Mouse (Mus musculus): ENCODE results near the gene Lancl1. TPM values are rescaled to one million over a fixed set of nuclear protein-coding genes. Genes with fewer than 3 reads are reported as not detected.
A peak's percentile ranks its signal among the peaks of the same experiment; 100 is the strongest.

Gene Lancl1
- polyA plus RNA-seq, 1 experiment from 2014 or later = 65.0 TPM

DNA sequence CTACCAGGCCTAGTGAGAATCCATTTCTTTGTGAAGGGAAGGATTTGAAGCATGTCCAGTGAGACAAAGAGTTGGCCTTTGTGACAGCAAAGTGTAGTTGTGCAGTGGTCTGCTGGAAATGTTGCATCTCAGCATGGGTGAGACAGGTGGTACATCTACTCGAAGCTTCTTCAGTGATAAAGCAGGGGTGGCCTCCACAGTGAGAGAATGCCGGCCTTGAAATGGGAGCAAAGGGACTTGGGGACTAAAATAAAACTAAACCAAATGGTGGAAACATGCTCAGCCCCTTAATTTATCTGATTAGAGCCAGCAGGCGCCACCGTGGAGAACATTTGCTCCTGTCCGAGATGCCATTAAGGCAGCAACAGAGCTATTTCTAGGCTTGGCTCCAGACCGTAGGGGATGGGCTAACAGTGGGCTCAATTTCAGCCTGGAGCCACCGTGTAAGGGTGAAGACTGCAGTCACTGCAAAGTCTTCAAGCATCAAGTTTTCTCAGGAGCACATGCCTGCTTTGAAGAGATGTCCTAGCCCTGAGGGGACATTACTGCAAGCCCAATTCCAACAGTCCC is 53.5 kb downstream of the Lancl1 start:
- peaks cover 30% of the 10 kb centered on the region for H3K4me1 ChIP-seq
- H3K4me2 ChIP-seq = no peak overlapping the region
- H3K9me3 ChIP-seq = no peaks in the 10 kb centered on the region
- H3K27ac ChIP-seq (replicated peaks) = peak overlapping the region; percentile 58
- ATAC-seq (ENCODE audit: extremely low read depth, insufficient number of reproducible peaks, low FRiP score, low TSS enrichment) = no peak
- H3K4me3 ChIP-seq = no peak overlapping the region
- WGBS = 21% methylated on average over 7 of the region's 7 CpGs
- H3K9ac ChIP-seq = no peak overlapping the region
- H3K27me3 ChIP-seq (replicated peaks) = no peaks in the 10 kb centered on the region
- no peaks in the 10 kb centered on the region for H3K36me3 ChIP-seq

DNA sequence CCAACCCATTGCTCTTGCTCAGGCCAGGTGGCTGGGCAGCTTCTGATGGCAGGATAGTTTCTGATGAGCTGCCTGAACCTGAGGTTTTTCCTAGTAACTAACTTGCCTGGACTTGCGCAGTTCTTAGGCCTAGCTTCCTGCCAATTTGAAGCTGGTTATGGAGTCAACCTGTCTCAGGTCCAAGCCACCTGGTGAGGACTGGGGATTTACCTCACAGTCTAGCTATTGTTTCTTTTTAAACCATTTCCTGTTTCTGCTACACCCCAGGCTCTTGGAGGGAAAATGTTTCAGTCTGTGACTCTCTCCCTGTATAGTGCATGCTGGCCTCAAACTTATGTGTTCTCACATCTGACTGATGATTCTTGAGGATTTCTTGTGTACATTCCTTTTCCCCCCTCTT is 58.5 kb downstream of the Lancl1 start:
- H3K27ac ChIP-seq (replicated peaks) = no peak overlapping the region
- no peak overlapping the region for H3K9ac ChIP-seq
- H3K4me2 ChIP-seq = no peak overlapping the region
- no peaks in the 10 kb centered on the region for H3K27me3 ChIP-seq (replicated peaks)
- no peaks in the 10 kb centered on the region for H3K9me3 ChIP-seq
- ATAC-seq (ENCODE audit: extremely low read depth, insufficient number of reproducible peaks, low FRiP score, low TSS enrichment) = no peak
- 78% methylated on average over 1 of the region's 1 CpGs for WGBS
- H3K36me3 ChIP-seq = no peaks in the 10 kb centered on the region
- peaks cover 11% of the 10 kb centered on the region for H3K4me1 ChIP-seq
- no peak overlapping the region for H3K4me3 ChIP-seq

DNA sequence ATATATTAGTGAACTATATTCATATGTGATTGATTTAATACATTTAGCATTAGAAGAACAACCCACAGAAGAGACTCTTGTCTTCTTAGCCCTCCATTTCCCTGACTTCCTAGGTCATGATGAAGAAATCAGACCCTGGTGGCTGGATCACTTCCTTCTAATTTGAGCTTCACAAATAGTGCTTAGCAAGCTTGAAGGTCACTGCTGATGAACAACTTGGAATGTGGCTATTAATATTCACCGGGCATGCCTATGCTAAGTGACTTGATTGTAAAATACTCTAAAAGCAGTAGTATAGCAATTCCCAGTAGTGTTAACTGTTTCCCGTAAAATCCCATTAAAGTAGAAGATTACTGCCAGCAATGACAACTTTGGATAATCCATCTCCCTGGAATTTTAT is 63.2 kb downstream of the Lancl1 start:
- Histone ChIP-seq H3K27me3 (replicated peaks) (no peaks in the 10 kb centered on the region), H3K4me2 (no peak overlapping the region), H3K9me3 (no peaks in the 10 kb centered on the region), H3K4me1 (peaks cover 8% of the 10 kb centered on the region), H3K4me3 (no peak overlapping the region), H3K9ac (no peak overlapping the region), H3K36me3 (no peaks in the 10 kb centered on the region), H3K27ac (replicated peaks) (no peak overlapping the region)
- no peak for ATAC-seq (ENCODE audit: extremely low read depth, insufficient number of reproducible peaks, low FRiP score, low TSS enrichment)
- 46% methylated on average over 2 of the region's 2 CpGs for whole genome bisulfite sequencing

DNA sequence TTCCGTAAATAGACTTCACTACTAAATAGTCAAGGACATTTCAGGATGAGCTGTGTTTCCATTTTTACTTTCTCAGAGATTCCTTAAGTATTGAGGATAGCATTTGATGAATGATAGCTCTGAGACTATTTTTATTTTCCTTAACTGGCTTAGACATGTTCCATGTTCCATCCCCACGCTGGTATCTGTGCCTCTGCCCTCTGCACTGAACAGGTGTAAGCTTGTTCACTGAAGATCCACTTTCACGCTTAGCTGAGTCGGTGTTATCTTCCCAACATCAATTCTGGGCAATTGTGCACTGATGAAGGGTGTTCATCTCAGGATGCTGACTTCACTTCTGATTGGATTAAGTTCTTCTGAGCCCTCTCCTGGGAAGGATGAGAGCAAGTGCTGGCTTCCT is 73.8 kb downstream of the Lancl1 start:
- WGBS = 51% methylated on average over 4 of the region's 4 CpGs
- H3K4me3 ChIP-seq = no peak overlapping the region
- H3K4me1 ChIP-seq = no peaks in the 10 kb centered on the region; the same call in 1 of the 2 replicates
- H3K4me2 ChIP-seq = no peak overlapping the region
- no peaks in the 10 kb centered on the region for H3K9me3 ChIP-seq
- H3K36me3 ChIP-seq = no peaks in the 10 kb centered on the region
- no peaks in the 10 kb centered on the region for H3K27me3 ChIP-seq (replicated peaks)
- no peak overlapping the region for H3K27ac ChIP-seq (replicated peaks)
- no peak overlapping the region for H3K9ac ChIP-seq
- no peak for ATAC-seq (ENCODE audit: extremely low read depth, insufficient number of reproducible peaks, low FRiP score, low TSS enrichment)

DNA sequence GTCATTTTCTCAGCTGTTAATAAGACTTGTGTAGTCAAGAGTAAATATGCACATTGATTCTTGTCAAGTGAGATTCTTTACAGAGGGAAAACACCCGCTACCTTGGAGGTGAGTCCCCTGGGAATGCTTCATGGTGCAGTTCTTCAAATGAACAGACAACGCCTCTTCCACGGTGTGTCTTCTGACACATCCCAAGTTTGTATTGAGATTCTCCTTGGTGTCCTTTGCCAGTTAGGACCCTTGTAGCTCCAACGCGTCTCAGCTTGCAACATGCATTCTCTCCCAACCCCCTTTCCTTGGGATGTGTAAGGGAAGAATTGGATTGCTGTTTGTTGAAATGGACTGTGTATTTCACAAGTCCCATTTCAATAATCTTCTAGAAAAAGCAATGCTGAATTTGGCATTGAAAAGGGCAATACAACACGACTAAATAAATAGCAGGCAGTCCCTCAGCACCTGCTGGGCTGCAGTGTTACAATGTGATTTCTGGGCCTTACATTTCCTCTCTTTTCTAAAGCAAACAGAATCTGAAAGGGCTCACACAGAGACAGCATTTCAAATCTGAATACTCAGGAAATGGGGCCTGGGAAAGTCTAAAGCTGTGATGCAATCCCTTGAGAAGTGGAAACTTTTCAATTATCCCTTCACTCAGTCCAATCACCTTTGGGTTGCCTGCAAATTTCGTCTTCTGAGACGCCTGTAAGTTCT is 78.0 kb downstream of the Lancl1 start:
- peak overlapping the region; percentile 40; the same call in 1 of the 2 replicates for H3K27ac ChIP-seq (replicated peaks)
- no peaks in the 10 kb centered on the region; the same call in 1 of the 2 replicates for H3K4me1 ChIP-seq
- no peak overlapping the region for H3K4me3 ChIP-seq
- no peaks in the 10 kb centered on the region for H3K36me3 ChIP-seq
- no peak for ATAC-seq (ENCODE audit: extremely low read depth, insufficient number of reproducible peaks, low FRiP score, low TSS enrichment)
- no peaks in the 10 kb centered on the region for H3K27me3 ChIP-seq (replicated peaks)
- no peak overlapping the region for H3K4me2 ChIP-seq
- WGBS = 50% methylated on average over 8 of the region's 8 CpGs
- H3K9ac ChIP-seq = no peak overlapping the region
- H3K9me3 ChIP-seq = peaks cover 9% of the 10 kb centered on the region; the same call in 1 of the 2 replicates

DNA sequence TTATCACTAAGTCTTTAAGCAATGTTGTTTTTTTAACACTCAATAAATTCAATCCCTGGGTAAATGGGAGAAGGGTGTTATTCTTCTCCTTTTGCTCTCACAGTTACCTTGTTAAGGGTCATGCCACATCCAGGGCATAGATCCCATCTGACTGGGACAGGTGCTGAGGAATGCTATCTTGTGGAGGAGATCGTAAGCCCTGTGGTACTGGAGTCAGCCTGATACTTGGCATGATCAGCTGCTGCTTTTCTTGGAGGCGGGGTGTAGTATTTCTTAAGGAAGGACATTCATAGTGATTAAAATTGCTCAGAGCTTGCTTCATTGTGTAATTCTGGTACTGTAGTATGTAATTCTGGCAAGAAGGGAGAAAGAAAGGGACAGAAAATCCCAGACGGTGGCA is 81.3 kb downstream of the Lancl1 start:
- H3K4me3 ChIP-seq = no peak overlapping the region
- H3K27me3 ChIP-seq (replicated peaks) = no peaks in the 10 kb centered on the region
- no peaks in the 10 kb centered on the region for H3K36me3 ChIP-seq
- H3K9ac ChIP-seq = no peak overlapping the region
- WGBS = 75% methylated on average over 3 of the region's 3 CpGs
- peaks cover 13% of the 10 kb centered on the region; the same call in 1 of the 2 replicates for H3K9me3 ChIP-seq
- H3K27ac ChIP-seq (replicated peaks) = no peak overlapping the region
- H3K4me1 ChIP-seq = no peaks in the 10 kb centered on the region
- no peak overlapping the region for H3K4me2 ChIP-seq
- no peak for ATAC-seq (ENCODE audit: extremely low read depth, insufficient number of reproducible peaks, low FRiP score, low TSS enrichment)

DNA sequence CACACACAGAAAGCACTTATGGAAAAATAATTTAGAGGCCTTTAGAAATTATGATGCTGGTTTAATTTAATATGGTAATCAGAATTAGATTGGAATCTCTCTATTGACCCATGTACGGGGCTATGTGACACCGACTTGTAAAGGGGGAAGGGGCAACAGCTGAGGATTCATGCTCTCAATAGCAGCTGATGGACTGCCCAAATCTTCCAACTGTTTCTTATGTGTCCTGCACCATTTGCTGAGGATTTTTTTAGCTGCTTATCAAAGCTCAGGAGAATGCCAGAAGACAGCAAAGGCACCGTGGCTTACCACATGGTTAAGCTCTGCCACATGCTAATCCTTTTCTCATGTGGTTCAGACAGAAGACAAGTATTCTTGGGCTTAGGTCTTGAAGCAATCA is 87.6 kb downstream of the Lancl1 start:
- Histone ChIP-seq H3K9ac (no peak overlapping the region), H3K4me1 (no peaks in the 10 kb centered on the region), H3K9me3 (peaks cover 8% of the 10 kb centered on the region; the same call in 1 of the 2 replicates), H3K4me2 (no peak overlapping the region), H3K4me3 (no peak overlapping the region), H3K27me3 (replicated peaks) (no peaks in the 10 kb centered on the region), H3K27ac (replicated peaks) (no peak overlapping the region), H3K36me3 (no peaks in the 10 kb centered on the region)
- WGBS = 70% methylated on average over 3 of the region's 3 CpGs
- no peak for ATAC-seq (ENCODE audit: extremely low read depth, insufficient number of reproducible peaks, low FRiP score, low TSS enrichment)

Other genes starting within 250 kb of the Lancl1 start
- 8.7 and 9.0 TPM in 2 replicates for gene Kansl1l, start 221.3 kb downstream of the Lancl1 start, polyA plus RNA-seq (2015; fragmentation: Nextera tagmentation; extraction: Ambion mirVana)
- 459 and 524 TPM in 2 replicates for gene Acadl, start 175.6 kb downstream of the Lancl1 start, polyA plus RNA-seq (2015; fragmentation: Nextera tagmentation; extraction: Ambion mirVana)
- 415 and 464 TPM in 2 replicates for gene Myl1, start 93.5 kb downstream of the Lancl1 start, polyA plus RNA-seq (2015; fragmentation: Nextera tagmentation; extraction: Ambion mirVana)
- gene Cps1, start 84.2 kb upstream of the Lancl1 start, polyA plus RNA-seq (2015; fragmentation: Nextera tagmentation; extraction: Ambion mirVana) = 0.11 and 0.16 TPM in 2 replicates